Mouse (Mus musculus): ENCODE measurements around the gene Gm5108.

- no peak for TF ChIP-seq CTCF (IDR thresholded peaks at IDR 0.05; ENCODE audit: low read depth)
- no peak for TF ChIP-seq EP300 (IDR thresholded peaks at IDR 0.05; ENCODE audit: low read depth)
These were observed 40.6 kb downstream of the Gm5108 start for GRCm38 (mm10) chr5:67981946-67982526.
